Mouse (Mus musculus) spleen, postnatal 0 days (tissue): ENCODE data around the gene Angptl7. TPM values are rescaled to one million over a fixed set of nuclear protein-coding genes. Genes with fewer than 3 reads are reported as not detected.

Source experiments
- polyA plus RNA-seq: library from polyadenylated mRNA; unstranded; fragments of >200 nt; fragmentation: Nextera tagmentation; extraction: Ambion mirVana; gene quantifications from 2 replicates; pipeline ENCODE4 v1.2.1, GENCODE M21; 2015

The Angptl7 gene
- 15.2 and 20.0 TPM in 2 replicates for polyA plus RNA-seq

GRCm38 (mm10) chr4:148500410-148500867 lies at the start of gene Angptl7:
Gene Angptl7, minus strand, starts transcription at chr4:148500460.

GRCm38 (mm10) chr4:148448179-148448852 lies 51.9 kb downstream of the Angptl7 start, which contains the start of gene Mtor:
Gene Mtor, plus strand, starts transcription at chr4:148448611.

Other genes with a start within 250 kb of the Angptl7 start
- 0.02 and 0.11 TPM in 2 replicates for gene Disp3, start 212.5 kb downstream of the Angptl7 start, polyA plus RNA-seq
- gene Ubiad1, start 55.7 kb downstream of the Angptl7 start, polyA plus RNA-seq: 8.4 and 9.7 TPM in 2 replicates
- 12.2 and 13.5 TPM in 2 replicates for gene Mtor, start 51.8 kb downstream of the Angptl7 start, polyA plus RNA-seq
- gene Exosc10, start 58.0 kb upstream of the Angptl7 start, polyA plus RNA-seq: 33.2 and 35.2 TPM in 2 replicates
- gene Srm, start 91.0 kb upstream of the Angptl7 start, polyA plus RNA-seq: 129 TPM in 2 replicates
- not detected in 2 replicates for gene Masp2, start 102.1 kb upstream of the Angptl7 start, polyA plus RNA-seq
- gene Tardbp, start 126.6 kb upstream of the Angptl7 start, polyA plus RNA-seq: 169 and 173 TPM in 2 replicates
- not detected in 2 replicates for gene Gm572, start 142.9 kb upstream of the Angptl7 start, polyA plus RNA-seq